Mouse (Mus musculus): Measurements from ENCODE around the gene Ssmem1. TPM values are rescaled to one million over a fixed set of nuclear protein-coding genes. Genes with fewer than 3 reads are reported as not detected.
A peak's percentile ranks its signal among the peaks of the same experiment; 100 is the strongest.

Gene Ssmem1
- polyA plus RNA-seq, 1 experiment, result not detected

DNA sequence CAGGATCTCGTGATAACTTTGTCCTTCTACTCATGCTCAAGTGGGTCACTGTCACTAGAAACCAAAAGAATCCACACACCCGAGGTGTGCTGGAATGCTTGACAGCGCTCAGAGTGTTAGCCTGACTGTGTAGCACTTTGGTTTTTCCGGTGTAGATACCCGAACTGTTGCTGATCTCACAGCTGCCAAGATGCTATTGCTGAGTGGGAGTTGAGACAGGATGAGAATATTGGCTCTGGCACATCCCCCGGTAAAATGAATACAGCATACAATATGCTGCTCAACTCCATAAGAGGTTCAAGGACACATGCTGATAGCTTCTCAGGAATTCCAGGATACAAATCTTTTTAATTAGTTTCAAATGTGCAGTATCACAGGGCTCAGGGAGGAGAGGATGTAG, 19.2 kb downstream of the Ssmem1 start:
- TF ChIP-seq EP300 (IDR thresholded peaks at IDR 0.05; ENCODE audit: insufficient read depth, low read depth, low read length), result no peak
- TF ChIP-seq CTCF (IDR thresholded peaks at IDR 0.05; ENCODE audit: low read depth, low read length), result no peak
- no peak for TF ChIP-seq POLR2A (IDR thresholded peaks at IDR 0.05; ENCODE audit: insufficient read depth, low read length)
- H3K27ac ChIP-seq (ENCODE audit: insufficient read depth, low read length), result no peak overlapping the region
- H3K9me3 ChIP-seq (replicated peaks; ENCODE audit: control insufficient read depth, insufficient read depth, low read length, poor library complexity, severe bottlenecking), result no peaks in the 10 kb centered on the region
- H3K36me3 ChIP-seq (ENCODE audit: control insufficient read depth, insufficient read depth, low read length, poor library complexity, severe bottlenecking), result no peaks in the 10 kb centered on the region
- no peak overlapping the region for H3K4me3 ChIP-seq (ENCODE audit: low read depth, low read length)
- no peak overlapping the region for H3K9ac ChIP-seq (ENCODE audit: low read depth, poor library complexity, severe bottlenecking)
- peaks cover 5% of the 10 kb centered on the region for H3K4me1 ChIP-seq (ENCODE audit: control insufficient read depth, insufficient read depth, low read length)
- H3K27me3 ChIP-seq (ENCODE audit: control insufficient read depth, insufficient read depth, low read length, poor library complexity, severe bottlenecking), result no peaks in the 10 kb centered on the region

DNA sequence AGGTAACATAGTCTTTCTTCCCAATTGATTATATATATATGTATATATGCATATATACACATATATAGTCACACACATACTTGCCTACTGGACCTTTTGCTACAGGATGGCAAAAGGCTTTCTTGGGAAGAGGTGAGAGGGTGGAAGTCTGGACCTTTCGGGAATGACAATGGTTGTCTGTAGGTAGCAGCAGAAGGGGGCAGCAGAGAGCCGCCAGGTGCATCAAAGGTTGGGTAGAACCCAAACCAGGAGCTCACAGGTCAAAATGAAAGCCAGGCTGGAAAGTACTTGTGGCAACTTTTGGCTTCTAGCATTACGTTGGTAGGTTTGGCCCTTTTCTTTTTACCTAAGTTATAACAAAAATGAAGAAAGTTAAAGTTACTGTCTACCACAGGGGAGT, 25.7 kb downstream of the Ssmem1 start:
- no peaks in the 10 kb centered on the region for H3K27me3 ChIP-seq (ENCODE audit: control insufficient read depth, insufficient read depth, low read length, poor library complexity, severe bottlenecking)
- H3K9ac ChIP-seq (ENCODE audit: low read depth, poor library complexity, severe bottlenecking), result no peak overlapping the region
- H3K4me1 ChIP-seq (ENCODE audit: control insufficient read depth, insufficient read depth, low read length), result no peaks in the 10 kb centered on the region
- H3K27ac ChIP-seq (ENCODE audit: insufficient read depth, low read length), result no peak overlapping the region
- peak; percentile 82 for TF ChIP-seq CTCF (IDR thresholded peaks at IDR 0.05; ENCODE audit: low read depth, low read length)
- TF ChIP-seq EP300 (IDR thresholded peaks at IDR 0.05; ENCODE audit: insufficient read depth, low read depth, low read length), result no peak
- no peaks in the 10 kb centered on the region for H3K9me3 ChIP-seq (replicated peaks; ENCODE audit: control insufficient read depth, insufficient read depth, low read length, poor library complexity, severe bottlenecking)
- no peaks in the 10 kb centered on the region for H3K36me3 ChIP-seq (ENCODE audit: control insufficient read depth, insufficient read depth, low read length, poor library complexity, severe bottlenecking)
- H3K4me3 ChIP-seq (ENCODE audit: low read depth, low read length), result no peak overlapping the region

DNA sequence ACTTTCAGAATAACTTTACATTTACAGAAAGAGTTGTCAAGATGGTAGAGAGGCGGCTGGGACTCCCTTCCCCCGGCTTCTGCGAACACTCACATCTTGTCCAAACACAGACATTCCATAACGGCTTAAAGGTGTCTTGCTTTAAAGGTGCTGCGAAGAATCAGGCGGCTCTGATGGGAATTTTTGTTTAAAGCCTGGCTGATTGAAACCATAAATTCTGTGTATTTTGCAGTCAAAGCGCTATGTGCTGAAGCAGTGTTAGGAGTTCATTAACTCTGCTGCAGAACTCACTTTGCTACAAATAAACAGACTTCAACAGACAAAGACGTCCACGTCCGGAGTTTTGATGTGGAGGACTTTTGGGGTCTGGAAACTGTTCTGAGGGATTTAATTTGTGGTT, 28.6 kb downstream of the Ssmem1 start:
- H3K27me3 ChIP-seq (ENCODE audit: control insufficient read depth, insufficient read depth, low read length, poor library complexity, severe bottlenecking), result no peaks in the 10 kb centered on the region
- H3K4me3 ChIP-seq (ENCODE audit: low read depth, low read length), result no peak overlapping the region
- H3K9ac ChIP-seq (ENCODE audit: low read depth, poor library complexity, severe bottlenecking), result no peak overlapping the region
- H3K36me3 ChIP-seq (ENCODE audit: control insufficient read depth, insufficient read depth, low read length, poor library complexity, severe bottlenecking), result no peaks in the 10 kb centered on the region
- no peak for TF ChIP-seq CTCF (IDR thresholded peaks at IDR 0.05; ENCODE audit: low read depth, low read length)
- no peak for TF ChIP-seq POLR2A (IDR thresholded peaks at IDR 0.05; ENCODE audit: insufficient read depth, low read length)
- TF ChIP-seq EP300 (IDR thresholded peaks at IDR 0.05; ENCODE audit: insufficient read depth, low read depth, low read length), result no peak
- no peaks in the 10 kb centered on the region for H3K9me3 ChIP-seq (replicated peaks; ENCODE audit: control insufficient read depth, insufficient read depth, low read length, poor library complexity, severe bottlenecking)
- no peaks in the 10 kb centered on the region for H3K4me1 ChIP-seq (ENCODE audit: control insufficient read depth, insufficient read depth, low read length)
- H3K27ac ChIP-seq (ENCODE audit: insufficient read depth, low read length), result no peak overlapping the region

DNA sequence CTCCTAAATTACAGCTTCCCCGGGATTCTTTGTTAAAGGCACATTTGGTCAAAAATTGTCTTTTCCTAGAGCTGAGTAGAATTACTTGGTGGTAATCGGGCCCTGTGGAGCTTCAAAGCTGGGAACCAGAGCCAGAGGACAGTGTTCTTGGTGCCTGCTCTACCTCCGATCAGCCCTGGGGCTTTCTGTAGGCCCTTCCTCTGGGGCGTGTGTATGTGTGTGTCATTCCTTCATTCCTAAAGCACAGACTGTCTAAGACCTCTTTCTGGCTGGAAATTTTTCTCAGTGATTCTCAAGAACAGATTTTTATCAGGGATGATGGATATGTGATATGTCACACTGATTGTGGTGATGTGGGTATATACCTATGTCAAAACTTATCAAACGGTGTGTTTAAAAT, 29.2 kb downstream of the Ssmem1 start:
- Histone ChIP-seq H3K4me1 (ENCODE audit: control insufficient read depth, insufficient read depth, low read length) (no peaks in the 10 kb centered on the region), H3K27ac (ENCODE audit: insufficient read depth, low read length) (no peak overlapping the region)

DNA sequence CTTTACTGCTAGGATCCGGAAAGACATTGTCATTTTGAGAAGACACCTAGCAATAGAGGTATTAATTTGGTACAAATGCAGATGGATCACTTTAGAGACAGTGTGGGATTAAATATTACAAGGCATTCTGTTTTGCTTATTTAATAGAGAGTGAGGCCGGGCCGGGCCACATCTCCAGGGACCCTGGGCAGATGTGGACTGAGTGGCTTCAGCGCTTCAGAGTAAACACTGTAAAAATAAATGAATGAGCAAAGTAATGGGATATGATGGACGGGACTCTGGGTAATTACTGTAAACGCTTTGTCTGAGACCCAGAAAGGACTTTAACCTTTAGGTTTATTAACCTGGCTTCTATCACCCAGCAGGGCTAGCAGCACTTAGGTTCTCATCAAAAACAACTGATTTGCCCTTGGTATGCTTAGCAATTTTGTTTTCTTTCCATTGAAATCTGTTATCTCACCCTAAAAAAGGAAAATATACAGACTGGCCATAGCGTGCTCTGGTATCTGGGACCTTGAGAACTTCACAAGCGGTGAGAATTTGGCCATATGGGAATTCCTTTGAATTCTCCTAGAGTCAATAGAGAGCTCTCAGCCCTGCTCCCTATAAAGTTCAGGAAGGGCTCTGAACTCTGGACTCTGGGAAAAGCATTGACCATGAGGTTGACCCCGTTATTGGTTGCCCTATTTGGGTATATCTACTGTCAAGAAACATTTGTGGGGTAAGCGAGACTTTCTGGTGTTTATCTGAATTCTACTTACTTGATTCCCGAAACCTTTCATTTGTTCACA, 31.6 kb downstream of the Ssmem1 start, which contains the start of gene Cpa2:
TSS of gene Cpa2 (plus strand) at position 574 of the 791 bp plus-strand sequence.
- no peaks in the 10 kb centered on the region for H3K9me3 ChIP-seq (replicated peaks; ENCODE audit: control insufficient read depth, insufficient read depth, low read length, poor library complexity, severe bottlenecking)
- H3K27ac ChIP-seq (ENCODE audit: insufficient read depth, low read length), result no peak within 1 kb of the TSS
- TF ChIP-seq CTCF (IDR thresholded peaks at IDR 0.05; ENCODE audit: low read depth, low read length) (no peak), EP300 (IDR thresholded peaks at IDR 0.05; ENCODE audit: insufficient read depth, low read depth, low read length) (no peak), POLR2A (IDR thresholded peaks at IDR 0.05; ENCODE audit: insufficient read depth, low read length) (no peak)
- no peak within 1 kb of the TSS for H3K4me3 ChIP-seq (ENCODE audit: low read depth, low read length)
- H3K36me3 ChIP-seq (ENCODE audit: control insufficient read depth, insufficient read depth, low read length, poor library complexity, severe bottlenecking), result no peaks in the 10 kb centered on the region
- H3K9ac ChIP-seq (ENCODE audit: low read depth, poor library complexity, severe bottlenecking), result no peak within 1 kb of the TSS
- H3K4me1 ChIP-seq (ENCODE audit: control insufficient read depth, insufficient read depth, low read length), result no peaks in the 10 kb centered on the region
- no peaks in the 10 kb centered on the region for H3K27me3 ChIP-seq (ENCODE audit: control insufficient read depth, insufficient read depth, low read length, poor library complexity, severe bottlenecking)

More for the DNA sequence above, 29.2 kb downstream of the Ssmem1 start:
- no peaks in the 10 kb centered on the region for H3K36me3 ChIP-seq (ENCODE audit: control insufficient read depth, insufficient read depth, low read length, poor library complexity, severe bottlenecking)
- no peak for TF ChIP-seq POLR2A (IDR thresholded peaks at IDR 0.05; ENCODE audit: insufficient read depth, low read length)
- no peaks in the 10 kb centered on the region for H3K9me3 ChIP-seq (replicated peaks; ENCODE audit: control insufficient read depth, insufficient read depth, low read length, poor library complexity, severe bottlenecking)
- no peaks in the 10 kb centered on the region for H3K27me3 ChIP-seq (ENCODE audit: control insufficient read depth, insufficient read depth, low read length, poor library complexity, severe bottlenecking)
- H3K9ac ChIP-seq (ENCODE audit: low read depth, poor library complexity, severe bottlenecking), result no peak overlapping the region
- H3K4me3 ChIP-seq (ENCODE audit: low read depth, low read length), result no peak overlapping the region

DNA sequence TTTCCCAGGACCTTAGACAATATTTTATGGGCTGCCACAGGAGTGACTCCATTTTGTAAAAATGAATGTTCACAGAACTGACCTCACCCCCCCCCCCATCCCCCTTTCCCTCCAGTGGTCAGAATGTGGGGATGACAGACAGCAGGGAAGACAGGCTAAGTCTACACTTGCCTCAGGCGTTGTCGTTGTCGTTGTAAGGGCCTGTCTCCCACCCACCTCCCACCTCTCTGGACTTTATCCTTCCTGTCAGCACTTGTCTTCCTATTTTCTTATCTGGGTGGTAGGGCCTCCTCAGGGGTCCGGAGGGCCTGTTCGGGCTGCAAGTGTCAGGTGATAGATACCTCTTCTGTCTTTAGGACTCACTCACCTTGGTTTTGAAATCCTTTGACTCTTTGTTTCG, 32.6 kb downstream of the Ssmem1 start:
- H3K4me3 ChIP-seq (ENCODE audit: low read depth, low read length), result no peak overlapping the region
- H3K9me3 ChIP-seq (replicated peaks; ENCODE audit: control insufficient read depth, insufficient read depth, low read length, poor library complexity, severe bottlenecking), result no peaks in the 10 kb centered on the region
- H3K27ac ChIP-seq (ENCODE audit: insufficient read depth, low read length), result no peak overlapping the region
- H3K36me3 ChIP-seq (ENCODE audit: control insufficient read depth, insufficient read depth, low read length, poor library complexity, severe bottlenecking), result no peaks in the 10 kb centered on the region
- no peak overlapping the region for H3K9ac ChIP-seq (ENCODE audit: low read depth, poor library complexity, severe bottlenecking)
- no peak for TF ChIP-seq CTCF (IDR thresholded peaks at IDR 0.05; ENCODE audit: low read depth, low read length)
- no peak for TF ChIP-seq POLR2A (IDR thresholded peaks at IDR 0.05; ENCODE audit: insufficient read depth, low read length)
- TF ChIP-seq EP300 (IDR thresholded peaks at IDR 0.05; ENCODE audit: insufficient read depth, low read depth, low read length), result no peak
- no peaks in the 10 kb centered on the region for H3K27me3 ChIP-seq (ENCODE audit: control insufficient read depth, insufficient read depth, low read length, poor library complexity, severe bottlenecking)
- H3K4me1 ChIP-seq (ENCODE audit: control insufficient read depth, insufficient read depth, low read length), result no peaks in the 10 kb centered on the region

All from ES-Bruce4 (cell line).